Mouse (Mus musculus) right cerebral cortex, postnatal 14 days (tissue): Measurements from ENCODE around the gene Mcur1.

Experiments
- DNase-seq: peaks from one replicate; pipeline ENCODE4 v3.0.0; 2022

Mcur1 gene

GRCm38 (mm10) chr13:43524491-43525362, 35.3 kb downstream of the Mcur1 start:
- DNase-seq = no peak

- DNase-seq = no peak
Measured at GRCm38 (mm10) chr13:43523906-43524480, 36.0 kb downstream of the Mcur1 start.

GRCm38 (mm10) chr13:43521940-43522339, 38.1 kb downstream of the Mcur1 start:
- DNase-seq = no peak

GRCm38 (mm10) chr13:43519251-43519650, 40.7 kb downstream of the Mcur1 start:
- DNase-seq = no peak

GRCm38 (mm10) chr13:43517371-43517770, 42.6 kb downstream of the Mcur1 start:
- DNase-seq = no peak

- DNase-seq = no peak
Measured at GRCm38 (mm10) chr13:43516931-43517330, 43.1 kb downstream of the Mcur1 start.

GRCm38 (mm10) chr13:43516119-43516518, 43.9 kb downstream of the Mcur1 start:
- no peak for DNase-seq

GRCm38 (mm10) chr13:43514950-43515358, 45.0 kb downstream of the Mcur1 start:
- no peak for DNase-seq

- DNase-seq = no peak
Measured at GRCm38 (mm10) chr13:43512736-43513135, 47.3 kb downstream of the Mcur1 start.

- DNase-seq = no peak
Measured at GRCm38 (mm10) chr13:43505798-43506197, 54.2 kb downstream of the Mcur1 start.

- no peak for DNase-seq
Measured at GRCm38 (mm10) chr13:43503395-43503850, 56.6 kb downstream of the Mcur1 start.

GRCm38 (mm10) chr13:43501601-43502000, 58.4 kb downstream of the Mcur1 start:
- no peak for DNase-seq

GRCm38 (mm10) chr13:43500483-43500850, 59.5 kb downstream of the Mcur1 start:
- no peak for DNase-seq

GRCm38 (mm10) chr13:43499731-43500482, 60.1 kb downstream of the Mcur1 start:
- DNase-seq = no peak

- peak; percentile 50 for DNase-seq
Measured at GRCm38 (mm10) chr13:43498849-43499248, 61.1 kb downstream of the Mcur1 start.

- DNase-seq = no peak
Measured at GRCm38 (mm10) chr13:43497769-43498168, 62.2 kb downstream of the Mcur1 start.

GRCm38 (mm10) chr13:43496660-43497059, 63.3 kb downstream of the Mcur1 start:
- DNase-seq = no peak

GRCm38 (mm10) chr13:43495645-43496044, 64.3 kb downstream of the Mcur1 start:
- DNase-seq = no peak

- no peak for DNase-seq
Measured at GRCm38 (mm10) chr13:43493725-43494124, 66.3 kb downstream of the Mcur1 start.

GRCm38 (mm10) chr13:43493058-43493481, 66.9 kb downstream of the Mcur1 start:
- no peak for DNase-seq
